ENCODE assay signal across 21 mouse cellular contexts in genomic region chr19:23521071-23521470, GRCm38 (mm10).
DNase-seq lines count a peak whose midpoint lies in the region; ATAC-seq and TF ChIP-seq lines count a peak whose summit lies in the region.
"Had no signal": no experiment of that assay in that cellular context is flagged by ENCODE, and none has a peak within 500 bp of the region (broad histone marks: within the 10 kb centered on the region; RNA-seq: fewer than 3 reads in every experiment).

No protein-coding gene starts in this region.

- no peak for TF ChIP-seq EP300 in heart, postnatal 0 days (IDR thresholded peaks at IDR 0.05; ENCODE audit: low read depth)
- TF ChIP-seq EP300 in stomach, postnatal 0 days (optimal IDR thresholded peaks at IDR 0.05), result no peak

- H3K4me3 ChIP-seq in heart, embryonic 13.5 days, result no peak overlapping the region
- H3K4me3 ChIP-seq in heart, postnatal 0 days (ENCODE audit: low read depth, low read length), result no peak overlapping the region
- no peak overlapping the region for H3K4me3 ChIP-seq in stomach, postnatal 0 days (ENCODE audit: low read depth, low read length)
- H3K4me3 ChIP-seq: embryonic facial prominence, embryonic 13.5 days; forebrain, embryonic 12.5 days; hindbrain, embryonic 10.5 days; intestine, embryonic 15.5 days had no signal

- peak; percentile 74 for DNase-seq in heart, adult 11 months
- no peak for DNase-seq in heart, adult 9 months (ENCODE audit: low spot score in 2 of 2)
- no peak for DNase-seq in heart, postnatal 10 days
- no peak for DNase-seq in heart, postnatal 0 days (ENCODE audit: low spot score)
- no peak for DNase-seq in heart, adult 8-10 months (ENCODE audit: low spot score)
- DNase-seq in stomach, postnatal 0 days (ENCODE audit: low spot score), result peak; percentile 17
- DNase-seq: adrenal gland, postnatal 10 days; B cell, adult 2 months; cerebellum, adult 11-12 months; cerebellum, adult 9-10 months; cerebellum, postnatal 36 days; gastrocnemius, postnatal 10 days; kidney, adult 18-20 months had no signal

- intact Hi-C loops in heart, postnatal 10 days (cut with DNase I), result loop anchor here (5.0 kb wide), 2 partner anchors 289 to 604 kb away; no protein-coding TSS in a partner anchor

- no peaks in the 10 kb centered on the region for H3K36me3 ChIP-seq in heart, embryonic 13.5 days
- H3K36me3 ChIP-seq in heart, postnatal 0 days (replicated peaks; ENCODE audit: control insufficient read depth, insufficient read depth, low read length), result no peaks in the 10 kb centered on the region
- H3K36me3 ChIP-seq in stomach, postnatal 0 days (ENCODE audit: control insufficient read depth, insufficient read depth, low read length), result no peaks in the 10 kb centered on the region
- H3K36me3 ChIP-seq: embryonic facial prominence, embryonic 13.5 days; forebrain, embryonic 12.5 days; hindbrain, embryonic 10.5 days; intestine, embryonic 15.5 days had no signal

- H3K4me2 ChIP-seq in heart, embryonic 13.5 days, result peak overlapping the region; percentile 38
- peak overlapping the region; percentile 34; the same call in 1 of the 2 replicates for H3K4me2 ChIP-seq in heart, postnatal 0 days (ENCODE audit: low read depth, low read length)
- H3K4me2 ChIP-seq in stomach, postnatal 0 days (replicated peaks; ENCODE audit: low read depth), result no peak overlapping the region
- H3K4me2 ChIP-seq: embryonic facial prominence, embryonic 13.5 days; forebrain, embryonic 12.5 days; hindbrain, embryonic 14.5 days; intestine, embryonic 15.5 days had no signal

- H3K4me1 ChIP-seq in heart, embryonic 13.5 days, result peaks cover 13% of the 10 kb centered on the region
- H3K4me1 ChIP-seq in heart, postnatal 0 days (ENCODE audit: control insufficient read depth, insufficient read depth), result peaks cover 12% of the 10 kb centered on the region
- H3K4me1 ChIP-seq in stomach, postnatal 0 days (replicated peaks; ENCODE audit: control insufficient read depth, insufficient read depth), result no peaks in the 10 kb centered on the region
- H3K4me1 ChIP-seq: embryonic facial prominence, embryonic 13.5 days; forebrain, embryonic 12.5 days; hindbrain, embryonic 10.5 days; intestine, embryonic 15.5 days had no signal

- H3K9ac ChIP-seq in heart, embryonic 13.5 days, result no peak overlapping the region
- H3K9ac ChIP-seq in heart, postnatal 0 days (replicated peaks; ENCODE audit: low read depth, low read length), result no peak overlapping the region
- H3K9ac ChIP-seq in stomach, postnatal 0 days (ENCODE audit: low read length), result no peak overlapping the region
- H3K9ac ChIP-seq: embryonic facial prominence, embryonic 13.5 days; forebrain, embryonic 12.5 days; hindbrain, embryonic 14.5 days; intestine, embryonic 15.5 days had no signal

- 56% methylated on average over 8 of the region's 8 CpGs for WGBS in heart, embryonic 13.5 days
- WGBS in heart, postnatal 0 days, result 54% methylated on average over 8 of the region's 8 CpGs
- WGBS in stomach, postnatal 0 days, result 70% methylated on average over 8 of the region's 8 CpGs

- no peaks in the 10 kb centered on the region for H3K9me3 ChIP-seq in heart, embryonic 13.5 days
- no peaks in the 10 kb centered on the region for H3K9me3 ChIP-seq in heart, postnatal 0 days (replicated peaks; ENCODE audit: control insufficient read depth, low read length)
- H3K9me3 ChIP-seq in stomach, postnatal 0 days (ENCODE audit: control insufficient read depth, low read length), result no peaks in the 10 kb centered on the region
- H3K9me3 ChIP-seq: embryonic facial prominence, embryonic 13.5 days; forebrain, embryonic 12.5 days; hindbrain, embryonic 10.5 days; intestine, embryonic 15.5 days had no signal

- ATAC-seq in heart, embryonic 13.5 days (ENCODE audit: extremely low read depth, insufficient number of reproducible peaks, low FRiP score, low TSS enrichment), result no peak
- no peak for ATAC-seq in heart, postnatal 0 days (ENCODE audit: insufficient read depth, low read depth)
- ATAC-seq in stomach, postnatal 0 days (ENCODE audit: low FRiP score, low TSS enrichment), result no peak
- ATAC-seq: CD4-positive, CD25-positive, alpha-beta regulatory T cell, adult 4 months; forebrain, embryonic 16.5 days; intestine, embryonic 15.5 days had no signal

- H3K27me3 ChIP-seq in heart, embryonic 13.5 days (replicated peaks), result no peaks in the 10 kb centered on the region
- H3K27me3 ChIP-seq in heart, postnatal 0 days (ENCODE audit: control insufficient read depth, insufficient read depth, low read length), result no peaks in the 10 kb centered on the region
- H3K27me3 ChIP-seq in stomach, postnatal 0 days (ENCODE audit: control insufficient read depth, insufficient read depth, low read length), result no peaks in the 10 kb centered on the region
- H3K27me3 ChIP-seq: embryonic facial prominence, embryonic 13.5 days; forebrain, embryonic 12.5 days; intestine, embryonic 15.5 days had no signal

- peak overlapping the region; percentile 65 for H3K27ac ChIP-seq in heart, embryonic 13.5 days (replicated peaks)
- H3K27ac ChIP-seq in heart, postnatal 0 days (ENCODE audit: low read depth), result no peak overlapping the region
- H3K27ac ChIP-seq in stomach, postnatal 0 days (replicated peaks), result no peak overlapping the region
- H3K27ac ChIP-seq: embryonic facial prominence, embryonic 13.5 days; forebrain, embryonic 12.5 days; hindbrain, embryonic 10.5 days; hindbrain, embryonic 14.5 days; intestine, embryonic 15.5 days had no signal

- no peak for TF ChIP-seq CTCF in heart, postnatal 0 days (IDR thresholded peaks at IDR 0.05; ENCODE audit: low read depth)
- TF ChIP-seq CTCF in stomach, postnatal 0 days (IDR thresholded peaks at IDR 0.05; ENCODE audit: low read depth), result no peak

Comparison
In these comparisons a context has a peak if more than half of its experiments do, and no peak if none do; other contexts are left out.
1. DNase-seq: peak in heart, adult 11 months (single experiment) and stomach, postnatal 0 days (single experiment); none in heart, adult 9 months (0 of 2), heart, postnatal 10 days (0 of 2), heart, postnatal 0 days (single experiment) and heart, adult 8-10 months (single experiment).